Mouse (Mus musculus) adrenal gland, adult 2 months (tissue): ENCODE measurements around the gene Cage1. TPM values are rescaled to one million over a fixed set of nuclear protein-coding genes. Genes with fewer than 3 reads are reported as not detected.

Experiments
- DNase-seq: peaks from one replicate; pipeline ENCODE4 v3.0.0; 2021
- long read RNA-seq: library from polyadenylated mRNA; stranded (forward); transcript quantifications from one replicate; pipeline ENCODE4 v2.0.0, GENCODE M21; 2021
- polyA plus RNA-seq: library from polyadenylated mRNA; depleted of rRNA; stranded (reverse); fragments of >200 nt; gene quantifications from 2 replicates; pipeline ENCODE4 v1.2.3, GENCODE M21; 2012; rRNA removed
- total RNA-seq, 2 experiments: library from RNA; stranded (reverse); gene quantifications; 2 replicates each; pipeline ENCODE4 v1.2.3; 2021

Gene Cage1
- total RNA-seq (1 to 10 TPM; 2.7 to 4.2 TPM), polyA plus RNA-seq (0.16 and 0.20 TPM in 2 replicates)
- long read RNA-seq, partial matches to known transcripts = 0 of 1 reads
- long read RNA-seq, other reads (novel, unspliced or antisense) = 1 of 1 reads

DNA sequence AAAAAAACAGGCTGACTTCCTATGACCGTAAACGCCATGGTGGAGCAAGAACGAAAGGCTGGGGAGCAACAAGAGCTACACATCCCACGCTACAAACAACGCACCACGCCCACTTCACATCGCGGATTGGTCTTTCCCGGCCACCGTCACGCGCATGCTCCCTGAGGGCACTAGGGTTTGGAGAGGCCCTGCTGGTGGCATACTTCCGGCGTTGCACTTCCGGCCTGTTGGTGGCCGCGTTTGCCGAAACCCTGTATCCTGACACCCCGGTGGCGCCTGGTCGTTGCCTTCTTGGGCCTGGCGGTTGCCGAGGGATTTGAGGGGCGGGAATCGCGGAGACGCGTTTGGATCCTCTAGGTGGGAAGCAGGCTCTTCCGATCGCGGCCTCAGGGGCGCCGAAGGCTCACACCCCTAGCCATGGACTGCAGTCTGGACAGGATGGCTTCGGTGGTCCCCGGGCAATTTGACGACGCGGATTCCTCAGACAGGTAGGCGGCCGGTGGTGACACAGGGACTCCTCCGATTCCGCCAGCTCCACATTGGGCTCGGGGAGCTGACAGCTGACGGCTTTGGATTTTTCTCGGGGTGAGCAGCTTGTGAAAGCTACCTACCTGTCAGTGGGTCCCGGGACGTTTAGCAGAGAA lies at the start of gene Cage1:
TSS of gene Cage1 (minus strand) at position 26 of the 644 bp plus-strand sequence.
- DNase-seq = peak; percentile 98

DNA sequence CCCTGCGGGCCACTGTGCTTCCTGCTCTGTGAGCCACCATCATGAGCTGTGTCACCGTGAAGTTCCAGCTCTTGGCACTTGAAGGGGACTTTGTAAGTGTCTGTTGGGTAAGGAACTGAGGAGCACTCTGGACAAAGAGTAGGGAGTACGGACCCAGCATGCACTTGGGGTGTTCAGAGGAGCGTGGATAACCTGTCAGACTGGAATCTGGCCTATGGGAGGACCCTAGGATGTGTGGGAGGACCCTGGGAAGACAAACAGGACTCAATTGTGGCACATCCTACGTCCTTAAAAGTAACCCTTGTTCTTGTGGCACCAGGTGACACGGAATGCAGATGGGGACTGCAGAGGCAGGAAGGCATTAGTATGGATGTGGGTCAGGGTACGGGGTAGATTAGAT lies 44.3 kb upstream of the Cage1 start:
- no peak for DNase-seq

DNA sequence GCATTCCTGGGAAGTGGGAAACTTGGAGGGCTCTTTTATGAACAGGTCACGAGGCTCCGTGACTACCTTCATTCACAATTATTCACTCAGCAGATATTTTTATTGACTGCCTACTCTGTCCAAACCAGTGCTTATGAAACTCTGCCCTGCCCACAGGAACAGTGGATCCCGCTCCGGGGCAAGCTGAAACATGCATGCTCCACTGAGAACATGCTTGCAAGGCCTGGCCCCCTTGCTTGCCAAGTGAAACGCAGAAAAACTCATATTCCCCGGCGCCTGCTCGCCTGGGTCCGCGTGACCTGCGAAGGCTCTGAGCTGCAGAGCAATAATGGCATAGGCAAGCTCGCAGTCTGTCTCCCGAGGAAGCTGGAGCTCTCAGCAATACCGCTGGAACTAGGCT lies 43.9 kb upstream of the Cage1 start:
- DNase-seq = no peak

DNA sequence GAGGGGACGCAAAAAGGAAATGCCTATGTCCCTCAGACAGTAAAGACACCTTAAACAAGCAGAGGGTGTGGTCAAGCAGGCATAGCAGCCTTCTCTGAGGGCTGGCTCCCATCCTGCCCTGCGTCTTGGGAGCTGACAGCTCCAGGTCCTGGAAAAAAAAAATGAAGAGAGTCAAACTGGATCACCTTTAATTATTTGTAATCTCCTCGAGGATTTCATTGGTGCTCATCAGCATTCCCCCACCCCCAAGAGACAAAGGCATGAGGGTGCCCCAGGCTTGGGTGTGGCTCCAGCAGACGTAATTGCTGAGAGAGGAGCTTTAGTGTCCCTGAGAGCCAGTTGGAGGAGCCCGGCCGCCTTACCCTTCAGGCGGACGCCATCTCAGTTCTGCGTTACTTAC lies 43.1 kb upstream of the Cage1 start:
- no peak for DNase-seq

DNA sequence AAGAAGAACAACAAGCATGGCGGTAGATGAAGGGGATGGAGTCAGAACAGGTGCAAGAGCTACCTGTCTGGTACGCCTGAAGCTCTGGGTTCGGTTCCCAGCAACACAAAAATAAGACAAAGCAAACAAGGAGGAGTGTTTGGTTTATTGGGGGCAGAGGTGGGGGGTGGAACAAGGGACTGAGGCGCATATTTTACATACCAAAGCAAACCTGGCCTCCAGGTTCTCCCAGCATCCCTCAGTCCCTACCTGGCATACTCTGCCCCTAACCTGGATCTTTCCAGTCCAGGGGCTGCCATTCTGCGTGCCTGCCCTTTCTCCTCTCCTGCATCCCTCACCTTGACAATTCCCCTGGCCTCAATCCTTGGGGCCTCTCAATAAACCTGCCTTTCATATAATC lies 42.5 kb upstream of the Cage1 start:
- DNase-seq = no peak

DNA sequence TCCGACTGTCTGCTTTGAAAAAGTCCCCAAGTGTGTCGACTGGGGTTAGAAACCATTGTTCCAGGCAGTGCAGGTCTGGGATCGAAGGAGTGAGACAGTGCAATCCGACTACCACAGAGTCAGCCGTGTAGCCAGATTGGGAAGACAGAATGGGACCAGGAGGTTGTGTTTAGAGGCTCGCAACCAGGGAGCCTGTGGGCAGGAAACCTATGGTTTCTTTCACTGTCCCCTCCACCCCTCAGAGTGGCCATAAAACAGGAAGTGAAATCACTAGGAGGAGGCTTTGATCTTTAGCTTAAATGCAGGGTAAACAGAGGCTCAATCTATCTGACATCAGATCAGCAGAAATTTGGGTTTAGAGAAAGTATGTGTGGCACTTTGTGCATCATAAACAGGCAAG lies 42.0 kb upstream of the Cage1 start:
- DNase-seq = no peak

DNA sequence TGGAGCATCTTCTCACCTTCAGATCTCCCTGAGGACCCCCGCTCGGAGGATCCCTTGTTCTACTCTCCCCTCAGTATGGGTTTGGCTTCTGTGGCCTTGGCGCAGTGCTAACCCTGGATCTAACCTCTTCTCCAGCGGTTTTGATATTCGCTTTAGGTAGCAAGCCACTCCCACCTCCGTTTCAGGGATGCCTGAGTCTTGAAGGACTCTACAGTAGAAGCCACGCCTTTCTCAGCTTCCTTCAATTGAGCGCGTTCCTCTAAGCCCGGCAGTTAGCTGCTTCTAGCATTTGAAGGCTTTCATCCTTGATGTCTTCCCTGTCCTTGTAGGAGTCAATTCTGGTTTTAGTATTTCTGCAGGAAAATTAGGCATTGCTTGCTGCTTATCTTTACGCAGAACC lies 40.2 kb upstream of the Cage1 start:
- DNase-seq = no peak

DNA sequence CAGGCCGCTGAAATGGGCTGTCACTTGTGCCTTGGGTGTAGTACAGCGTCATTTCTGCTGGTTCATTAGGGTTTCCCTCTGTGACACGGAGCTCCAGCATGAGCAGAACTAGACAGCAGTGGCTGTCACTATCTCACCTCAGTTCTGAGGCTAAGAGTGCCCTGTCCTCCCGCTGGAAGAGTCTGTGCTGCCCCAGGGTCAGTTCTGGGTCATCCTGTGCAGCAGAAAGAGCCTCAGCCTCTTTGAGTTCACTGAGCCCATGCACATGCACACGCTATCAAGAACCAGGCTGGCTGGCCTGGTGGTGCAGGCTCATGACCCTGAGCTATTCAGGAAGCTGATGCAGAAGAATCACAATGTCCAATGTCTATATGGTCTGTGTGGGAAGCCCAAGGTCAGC lies 37.5 kb upstream of the Cage1 start:
- DNase-seq = no peak

DNA sequence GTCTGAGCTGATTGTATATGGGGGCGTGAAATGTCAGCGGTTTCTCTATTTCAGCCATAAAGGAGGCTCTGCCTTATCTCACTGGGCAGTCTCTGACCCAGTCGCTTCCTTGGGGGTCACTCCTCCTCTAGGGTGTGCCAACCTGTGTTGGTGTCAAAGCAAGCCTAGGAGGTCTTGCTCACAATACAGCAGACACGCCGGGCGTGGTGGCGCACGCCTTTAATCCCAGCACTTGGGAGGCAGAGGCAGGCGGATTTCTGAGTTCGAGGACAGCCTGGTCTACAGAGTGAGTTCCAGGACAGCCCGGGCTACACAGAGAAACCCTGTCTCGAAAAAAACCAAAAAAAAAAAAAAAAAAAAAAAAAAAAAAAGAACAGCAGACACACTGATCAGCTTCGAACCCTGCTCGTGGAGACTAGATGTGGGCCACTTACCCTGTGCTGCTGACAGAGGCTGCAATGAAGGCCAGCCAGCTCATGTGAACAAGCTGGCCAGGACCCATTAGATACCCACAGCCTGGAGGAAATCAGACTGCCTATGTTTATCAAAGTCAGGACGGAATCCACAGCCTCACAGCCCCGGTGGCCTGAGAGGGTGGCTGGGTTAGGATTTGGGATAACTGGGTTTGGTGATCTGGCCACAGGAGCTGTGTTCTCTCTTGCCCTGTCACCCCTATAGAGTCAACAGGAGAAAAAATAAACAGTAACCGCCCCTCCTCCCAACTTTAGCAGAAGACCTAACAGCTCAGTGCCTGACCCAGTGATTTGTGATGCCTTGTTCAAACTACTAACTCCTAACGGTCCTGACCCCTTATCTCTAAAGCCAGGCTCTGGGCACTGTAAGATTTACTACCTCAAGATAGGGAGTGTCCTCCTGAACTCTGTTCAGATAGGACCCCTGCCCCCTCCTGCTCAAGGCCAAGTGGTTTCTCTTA lies 36.8 kb upstream of the Cage1 start:
- DNase-seq = no peak

DNA sequence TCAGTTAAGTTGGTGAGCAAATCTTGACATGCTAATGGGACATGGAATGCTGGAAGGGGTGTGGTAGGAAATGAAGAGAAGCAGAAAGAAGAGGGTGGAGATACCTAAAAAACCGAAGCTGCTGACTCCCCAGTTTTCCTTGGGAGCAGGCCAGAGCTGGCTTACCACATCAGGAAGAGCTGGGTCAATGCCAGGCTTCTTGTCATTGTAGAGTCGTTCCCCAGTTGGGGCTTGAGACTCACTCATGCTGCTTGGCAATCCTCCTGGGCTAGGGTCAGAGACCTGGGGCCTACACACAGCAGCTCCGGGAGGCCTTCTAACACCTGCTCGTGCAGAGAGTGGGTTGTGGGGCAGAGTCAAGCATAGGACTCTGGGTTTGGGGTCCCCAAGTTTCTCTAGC lies 34.1 kb upstream of the Cage1 start:
- peak; percentile 65 for DNase-seq

DNA sequence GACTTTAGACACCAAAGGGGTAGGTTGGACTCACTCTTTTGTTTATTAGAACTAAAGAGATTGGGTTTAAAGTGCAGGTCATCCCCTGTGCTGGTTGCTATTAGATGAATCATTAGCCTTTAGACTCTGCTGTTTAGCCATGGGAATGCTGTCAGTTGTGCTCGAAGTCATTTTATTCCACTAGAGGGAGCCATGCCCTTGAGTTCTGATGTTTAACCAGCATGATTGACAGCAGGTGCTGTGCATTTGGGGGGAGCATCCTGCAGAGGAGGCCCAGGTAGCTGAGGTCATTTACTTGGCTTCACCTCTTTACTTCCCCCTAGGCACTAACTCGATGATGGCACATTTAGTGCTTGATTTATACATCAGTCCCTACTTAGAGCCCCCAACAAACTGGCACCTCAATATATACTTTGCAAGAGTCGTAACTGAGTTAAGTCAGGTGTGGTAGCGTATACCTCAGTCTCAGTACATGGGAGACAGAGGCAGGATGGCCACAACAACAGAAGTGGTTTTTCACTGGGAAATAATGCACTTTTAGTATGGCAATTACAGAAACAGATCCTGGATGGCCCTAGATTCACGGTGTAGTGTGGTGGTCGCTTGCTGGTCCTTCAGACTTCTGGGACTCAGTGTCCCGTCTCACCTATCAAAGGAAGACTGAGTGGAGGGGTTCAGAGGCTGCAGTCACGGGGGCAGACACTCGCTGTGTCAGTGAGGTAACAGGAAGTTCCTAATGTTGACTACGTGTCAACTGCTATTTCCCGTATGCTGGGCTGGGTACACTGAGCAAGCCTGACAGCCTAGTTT lies 28.2 kb upstream of the Cage1 start:
- DNase-seq = peak; percentile 49

DNA sequence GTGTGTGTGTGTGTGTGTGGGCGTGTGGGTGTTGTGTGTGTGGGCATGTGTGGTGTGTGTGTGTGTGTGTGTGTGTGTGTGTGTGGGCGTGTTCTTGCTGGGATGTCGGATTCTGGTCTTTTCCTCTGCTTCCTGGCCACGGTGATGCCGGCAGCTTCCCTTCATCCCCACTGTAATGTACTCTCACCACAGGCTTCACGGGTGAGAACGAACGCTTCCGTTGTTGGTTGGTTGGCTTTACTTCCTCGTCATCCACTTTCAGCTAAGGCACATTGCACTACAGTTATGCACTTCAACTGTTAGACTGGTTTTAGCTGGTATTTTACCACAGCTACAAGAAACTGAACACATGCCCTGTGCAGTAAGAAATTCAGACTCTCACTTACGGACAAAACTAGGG lies 25.8 kb upstream of the Cage1 start:
- DNase-seq = no peak

DNA sequence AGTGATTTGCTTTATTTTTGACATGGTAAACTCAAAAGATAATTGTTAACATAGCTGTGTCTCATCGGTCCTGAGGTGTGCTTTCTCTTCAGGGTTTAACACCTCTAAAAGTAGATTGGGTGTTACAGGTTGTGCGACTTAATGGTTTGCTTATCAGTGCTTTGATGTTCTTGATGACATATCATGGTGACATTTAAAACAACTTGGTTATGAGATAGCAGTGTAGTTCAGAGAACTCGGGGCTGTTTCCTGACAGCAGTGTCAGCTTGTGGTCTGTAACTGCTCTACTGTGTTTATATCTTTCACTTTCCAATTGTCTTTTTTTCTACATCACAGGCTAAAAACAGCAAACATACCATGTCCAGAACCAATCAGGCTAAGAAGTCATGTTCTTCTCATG lies 13.0 kb upstream of the Cage1 start:
- DNase-seq = no peak

DNA sequence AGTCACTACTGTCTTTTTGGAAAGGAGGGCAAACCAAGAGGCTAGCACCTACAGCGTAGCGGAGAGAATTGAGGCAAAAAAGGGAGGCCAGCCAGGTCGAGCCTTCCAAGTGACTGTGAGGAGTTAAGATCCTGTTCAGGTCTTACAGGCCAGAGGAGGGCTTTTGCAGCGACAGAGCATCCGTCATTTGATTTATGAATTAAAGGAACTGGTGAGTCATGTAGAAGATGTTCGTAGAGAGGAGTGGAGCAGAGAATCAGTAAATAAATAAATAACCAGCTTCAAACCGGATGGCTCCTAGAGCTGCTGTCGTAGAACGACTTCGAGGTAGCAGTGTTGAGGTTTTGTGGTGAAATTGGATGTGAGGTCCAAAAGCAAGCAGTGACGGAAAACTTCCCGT lies 942 bp upstream of the Cage1 start:
- peak; percentile 48 for DNase-seq

DNA sequence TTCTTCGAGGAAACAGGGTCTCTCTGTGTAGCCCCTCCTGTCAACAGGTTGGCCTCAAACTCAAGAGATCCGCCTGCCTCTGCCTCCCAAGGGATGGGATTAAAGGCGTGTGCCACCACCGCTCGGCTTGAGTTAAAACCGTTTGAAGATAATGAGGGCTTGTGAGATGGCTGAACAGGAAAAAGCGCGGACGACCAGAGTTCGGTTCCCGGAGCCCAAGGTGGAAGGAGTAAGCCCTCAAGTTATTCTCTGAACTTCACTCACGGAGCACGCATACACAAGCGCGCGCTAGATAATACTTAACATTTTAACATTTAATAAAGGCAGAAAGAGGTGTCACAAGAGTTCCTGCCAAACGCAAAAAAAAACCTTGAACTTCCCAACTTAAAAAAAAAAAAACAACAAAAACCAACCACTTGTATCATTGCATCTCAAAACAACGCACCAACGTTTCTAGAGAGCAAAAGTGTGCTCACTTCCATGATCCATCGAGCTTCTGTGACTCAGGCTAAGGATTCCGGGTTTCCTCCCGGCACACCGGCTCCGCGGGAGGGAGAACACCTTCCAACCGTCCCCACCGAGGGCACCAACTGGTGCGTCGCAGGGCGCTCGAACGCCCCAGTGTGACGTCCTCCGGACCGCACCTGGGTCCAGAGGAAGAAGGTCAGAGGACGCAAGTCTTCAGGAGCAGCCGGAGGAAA lies 376 bp downstream of the Cage1 start, which contains the start of gene Riok1:
TSS of gene Riok1 (plus strand) at position 653 of the 701 bp plus-strand sequence.
- no peak for DNase-seq

DNA sequence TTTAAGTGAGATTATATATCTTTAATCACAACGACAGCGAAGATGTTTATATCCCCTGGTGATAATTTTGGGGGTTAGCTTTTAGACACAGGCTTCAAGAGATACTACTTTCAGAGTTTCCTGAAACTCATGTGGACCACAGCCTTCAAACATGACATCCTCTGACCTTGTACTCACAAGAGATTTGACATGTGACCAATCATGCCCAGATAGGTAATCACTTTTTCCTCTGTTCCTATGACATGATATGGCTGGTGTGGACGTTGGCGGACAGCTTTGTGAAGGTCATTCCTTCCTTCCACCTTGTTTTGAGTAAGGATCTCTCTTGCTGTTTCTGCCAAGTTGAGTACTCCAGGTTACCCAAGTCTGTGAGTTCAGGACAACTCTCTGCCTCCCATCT lies 8.5 kb downstream of the Cage1 start:
- no peak for DNase-seq

DNA sequence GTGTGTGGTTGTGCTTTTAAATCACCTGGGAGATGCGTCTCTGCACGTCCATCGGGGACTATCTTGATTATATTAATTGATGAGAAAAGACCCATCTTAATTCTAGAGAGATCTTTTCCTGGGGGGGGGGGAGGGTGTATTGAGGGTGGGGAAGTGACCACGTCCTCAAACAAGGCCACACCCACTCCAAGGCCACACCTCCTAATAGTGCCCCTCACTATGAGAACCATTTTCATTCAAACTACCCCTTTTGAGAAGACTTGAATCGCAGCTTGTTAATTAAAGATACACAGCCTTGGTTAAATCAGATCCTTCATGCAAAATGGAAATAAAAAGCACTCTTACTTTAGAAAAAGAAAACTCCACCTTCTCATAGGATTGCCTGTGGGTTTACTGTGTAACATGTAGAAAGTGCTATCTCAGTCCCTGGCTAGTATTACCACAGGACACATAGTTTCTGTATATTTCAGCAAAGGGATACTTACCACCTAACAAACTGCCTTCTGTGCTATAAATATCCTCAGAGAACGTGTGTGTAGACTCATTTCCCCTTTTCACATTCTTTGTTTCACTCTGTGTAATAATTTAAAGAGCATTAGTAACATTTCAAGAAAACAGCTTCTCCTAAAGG lies 9.1 kb downstream of the Cage1 start:
- no peak for DNase-seq

DNA sequence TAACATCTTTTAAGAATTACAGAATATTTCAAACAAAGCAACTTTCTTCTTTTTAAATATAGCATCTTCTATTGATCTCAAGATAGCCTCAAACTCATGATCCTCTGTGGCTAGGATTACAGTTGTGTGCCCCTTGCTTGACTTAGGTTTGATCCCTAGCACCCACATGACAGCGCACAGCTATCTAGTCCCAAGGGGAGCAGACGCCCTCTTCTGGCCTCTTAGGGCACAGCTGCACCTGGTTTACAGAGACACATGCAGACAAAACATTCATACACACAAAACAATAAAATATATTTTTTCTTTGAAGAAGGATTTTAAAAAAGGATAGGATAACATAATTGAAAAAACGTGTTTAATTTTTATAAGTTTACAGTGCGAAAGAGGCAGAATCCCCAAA lies 11.0 kb downstream of the Cage1 start:
- DNase-seq = no peak

DNA sequence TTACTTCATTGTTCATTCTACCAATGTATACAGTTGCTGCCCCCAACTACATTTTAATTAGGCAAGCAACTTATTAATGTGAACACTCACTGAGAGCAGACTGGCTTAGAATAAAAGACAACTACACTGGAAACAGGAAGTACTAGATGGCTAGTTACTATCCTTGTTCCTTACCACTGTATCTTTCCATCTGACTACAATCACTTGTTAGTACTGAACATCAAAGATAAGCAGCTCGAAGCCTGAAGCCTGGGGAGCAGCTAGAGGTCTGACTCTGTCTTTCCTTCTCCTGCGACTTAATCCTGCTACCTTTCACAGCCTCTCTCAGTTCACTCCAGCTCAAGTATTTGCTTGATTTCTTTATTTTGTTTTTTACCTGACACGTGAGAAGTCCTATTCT lies 18.1 kb downstream of the Cage1 start:
- no peak for DNase-seq

DNA sequence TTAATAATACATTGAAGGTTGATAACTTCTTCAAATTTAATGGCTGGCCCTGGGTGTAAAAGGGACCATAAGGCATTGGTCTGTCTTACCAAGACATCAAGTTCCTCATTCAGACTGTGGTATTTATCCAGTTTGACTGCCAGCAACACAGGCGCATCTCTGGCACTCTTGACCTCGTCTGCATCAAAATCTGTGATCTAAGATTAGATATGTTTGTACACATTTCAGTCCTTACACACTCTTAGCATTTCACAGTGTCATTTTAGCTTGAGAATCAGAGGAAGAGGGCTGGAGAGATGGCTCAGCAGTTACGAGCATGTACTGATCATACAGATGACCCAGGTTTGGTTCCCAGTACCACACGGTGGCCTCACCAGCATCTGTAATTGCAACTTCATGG lies 21.3 kb downstream of the Cage1 start:
- DNase-seq = no peak

DNA sequence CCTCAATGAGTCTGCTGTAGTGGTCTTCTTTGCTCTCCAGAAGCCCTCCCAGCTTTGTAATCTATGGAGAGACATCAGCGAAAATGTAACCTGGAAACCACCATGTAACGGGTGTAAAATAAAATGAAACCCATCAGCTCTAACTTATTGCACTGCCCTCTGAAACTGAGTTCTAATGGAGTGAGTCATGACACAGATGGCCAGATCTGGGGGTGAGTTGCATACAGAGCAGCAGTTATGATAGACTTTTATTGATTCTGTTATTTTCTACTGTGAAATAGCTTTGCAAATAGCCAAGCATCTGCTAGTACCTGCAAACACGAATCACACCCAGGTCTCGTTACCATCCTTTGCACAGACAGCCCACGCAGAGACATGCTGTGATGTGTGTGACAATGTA lies 24.4 kb downstream of the Cage1 start:
- DNase-seq = no peak
